10 mouse cellular contexts compared by ENCODE assay signal in the genomic region with DNA sequence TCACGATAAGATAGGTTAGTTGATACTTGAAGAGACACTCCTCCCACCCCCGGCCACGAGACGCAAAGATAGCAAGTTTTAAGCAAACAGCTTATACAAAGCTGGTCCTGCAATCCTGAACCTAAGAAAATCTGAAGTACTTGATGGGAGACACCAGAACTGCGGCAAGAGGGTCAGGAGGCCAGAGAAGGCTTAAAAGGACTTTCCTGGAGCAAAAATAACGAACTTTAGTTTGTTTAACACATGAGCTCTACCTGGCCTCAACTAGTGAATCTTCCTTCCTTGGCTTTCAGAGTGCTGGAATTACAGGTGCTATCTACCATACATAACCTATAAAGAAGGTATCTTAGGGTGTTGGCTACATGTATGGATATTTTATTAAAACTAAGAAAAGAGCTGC. TPM values are rescaled to one million over a fixed set of nuclear protein-coding genes. Genes with fewer than 3 reads are reported as not detected.
DNase-seq lines count a peak whose midpoint lies in the region; ATAC-seq and TF ChIP-seq lines count a peak whose summit lies in the region.
"Had no signal": no experiment of that assay in that cellular context is flagged by ENCODE, and none has a peak within 500 bp of the region (broad histone marks: within the 10 kb centered on the region; RNA-seq: fewer than 3 reads in every experiment).

No protein-coding gene starts in this region.

- TF ChIP-seq POLR2A in myocyte (IDR thresholded peaks at IDR 0.05; ENCODE audit: insufficient read length, low read depth) = no peak

- no peak for DNase-seq in kidney, postnatal 25 days
- no peak for DNase-seq in T-cell, adult 2 months (ENCODE audit: low spot score)
- no peak for DNase-seq in thymus, postnatal 36 days
- no peak for DNase-seq in kidney, postnatal 4 days

- no peak overlapping the region for H3K27ac ChIP-seq in kidney, embryonic 14.5 days (ENCODE audit: low read depth, low read length)
- no peak overlapping the region for H3K27ac ChIP-seq in limb, embryonic 12.5 days

- H3ac ChIP-seq in myocyte (ENCODE audit: control insufficient read depth, insufficient read length) = no peak overlapping the region

- no peaks in the 10 kb centered on the region for H3K36me3 ChIP-seq in kidney, embryonic 14.5 days (ENCODE audit: control insufficient read depth, insufficient read depth, low read length)
- H3K36me3 ChIP-seq in limb, embryonic 12.5 days = no peaks in the 10 kb centered on the region
- H3K36me3 ChIP-seq in myocyte (ENCODE audit: control insufficient read depth, insufficient read depth) = no peaks in the 10 kb centered on the region

- no peaks in the 10 kb centered on the region for H3K9me3 ChIP-seq in kidney, embryonic 14.5 days (ENCODE audit: control insufficient read depth, low read length)
- no peaks in the 10 kb centered on the region for H3K9me3 ChIP-seq in limb, embryonic 12.5 days

- ATAC-seq in kidney, embryonic 14.5 days (ENCODE audit: low FRiP score, low TSS enrichment) = no peak
- ATAC-seq in erythroid progenitor cell, adult 5-6 weeks (replicated peaks; ENCODE audit: low FRiP score, poor library complexity, severe bottlenecking) = peak; percentile 0; the same call in 1 of the 2 replicates
- ATAC-seq in limb, embryonic 12.5 days (ENCODE audit: insufficient number of reproducible peaks, insufficient read depth, low FRiP score, low TSS enrichment, low read depth) = no peak

- H3K4me1 ChIP-seq in kidney, embryonic 14.5 days (ENCODE audit: control insufficient read depth, insufficient read depth, low read length) = peaks cover 13% of the 10 kb centered on the region
- H3K4me1 ChIP-seq in limb, embryonic 12.5 days (replicated peaks) = peaks cover 36% of the 10 kb centered on the region

- H3K4me2 ChIP-seq in kidney, embryonic 14.5 days (replicated peaks; ENCODE audit: low read depth, low read length) = peak overlapping the region; percentile 100; the same call in 1 of the 2 replicates
- peak overlapping the region; percentile 100 for H3K4me2 ChIP-seq in limb, embryonic 12.5 days
- H3K4me2 ChIP-seq in myocyte (ENCODE audit: low read depth) = peak overlapping the region; percentile 90

- H3K27me3 ChIP-seq in kidney, embryonic 14.5 days (ENCODE audit: control insufficient read depth, insufficient read depth, low read length) = peaks cover 9% of the 10 kb centered on the region; the same call in 1 of the 2 replicates
- H3K27me3 ChIP-seq in limb, embryonic 12.5 days = peaks cover 18% of the 10 kb centered on the region
- H3K27me3 ChIP-seq in myocyte (ENCODE audit: control insufficient read depth, insufficient read depth, insufficient read length) = peaks cover 41% of the 10 kb centered on the region

- 16% methylated on average over 6 of the region's 6 CpGs for WGBS in kidney, embryonic 14.5 days
- WGBS in limb, embryonic 12.5 days = 21% methylated on average over 6 of the region's 6 CpGs

- H3K79me2 ChIP-seq in myocyte (ENCODE audit: control insufficient read depth, insufficient read depth) = no peaks in the 10 kb centered on the region

- H3K4me3 ChIP-seq in kidney, embryonic 14.5 days (ENCODE audit: low read length) = peak overlapping the region; percentile 56
- H3K4me3 ChIP-seq in limb, embryonic 12.5 days (replicated peaks) = peak overlapping the region; percentile 19
- H3K4me3 ChIP-seq in myocyte = no peak overlapping the region

- H3K9ac ChIP-seq in kidney, embryonic 14.5 days (ENCODE audit: low read depth, low read length) = no peak overlapping the region
- no peak overlapping the region for H3K9ac ChIP-seq in limb, embryonic 12.5 days (replicated peaks)

TF ChIP-seq in myocyte, 11 proteins besides CTCF, POLR2A, EP300 and RAD21:
- no peak for TF ChIP-seq E2F4 (IDR thresholded peaks at IDR 0.05; ENCODE audit: insufficient read depth)
- no peak for TF ChIP-seq USF1 (IDR thresholded peaks at IDR 0.05; ENCODE audit: low read depth)
- no peak for TF ChIP-seq SRF (IDR thresholded peaks at IDR 0.05; ENCODE audit: control insufficient read depth, insufficient read length, low read depth)
- no peak for TF ChIP-seq CEBPB (IDR thresholded peaks at IDR 0.05; ENCODE audit: insufficient read depth, poor library complexity, severe bottlenecking)
- no peak for TF ChIP-seq MAX (IDR thresholded peaks at IDR 0.05; ENCODE audit: low read depth)
- no peak for TF ChIP-seq POLR2AphosphoS2 (IDR thresholded peaks at IDR 0.05; ENCODE audit: insufficient read length, low read depth)

RNA-seq across cellular contexts. Expression of gene Ybx2, which starts 0.9 kb away (rescaled TPM):
- polyA plus RNA-seq in kidney, embryonic 14.5 days (2014; fragmentation: Nextera tagmentation; extraction: Ambion mirVana) = 10.1 and 10.7 TPM in 2 replicates
- not detected in 2 replicates for total RNA-seq in erythroid progenitor cell, adult 5-6 weeks (2015; ENCODE audit: low replicate concordance)
- total RNA-seq in erythroid progenitor cell, adult 5-6 weeks (2017; ENCODE audit: low replicate concordance) = 3.9 TPM in 1 of 2 replicates, not detected in the other
- polyA plus RNA-seq in limb, embryonic 12.5 days (2016; fragmentation: Nextera tagmentation; extraction: Ambion mirVana) = 14.0 and 15.5 TPM in 2 replicates
- 0.12 TPM for polyA plus RNA-seq in myocyte (2012; fragmentation: generic; extraction: Trizol)
- total RNA-seq: neutrophil, adult 5-6 weeks had no signal

RNA-seq across cellular contexts. Expression of gene Eif5a, which starts 12.9 kb away (rescaled TPM):
- polyA plus RNA-seq in kidney, embryonic 14.5 days (2014; fragmentation: Nextera tagmentation; extraction: Ambion mirVana) = 2,108 and 2,169 TPM in 2 replicates
- 394 and 471 TPM in 2 replicates for total RNA-seq in erythroid progenitor cell, adult 5-6 weeks (2015; ENCODE audit: low replicate concordance)
- total RNA-seq in erythroid progenitor cell, adult 5-6 weeks (2017; ENCODE audit: low replicate concordance) = 246 and 254 TPM in 2 replicates
- polyA plus RNA-seq in limb, embryonic 12.5 days (2016; fragmentation: Nextera tagmentation; extraction: Ambion mirVana) = 1,762 and 1,851 TPM in 2 replicates
- 1,243 TPM for polyA plus RNA-seq in myocyte (2012; fragmentation: generic; extraction: Trizol)

RNA-seq across cellular contexts. Expression of gene Slc2a4, which starts 13.3 kb away (rescaled TPM):
- polyA plus RNA-seq in kidney, embryonic 14.5 days (2014; fragmentation: Nextera tagmentation; extraction: Ambion mirVana) = 11.7 and 14.1 TPM in 2 replicates
- 94.7 and 103 TPM in 2 replicates for total RNA-seq in erythroid progenitor cell, adult 5-6 weeks (2015; ENCODE audit: low replicate concordance)
- total RNA-seq in erythroid progenitor cell, adult 5-6 weeks (2017; ENCODE audit: low replicate concordance) = 246 and 613 TPM in 2 replicates
- polyA plus RNA-seq in limb, embryonic 12.5 days (2016; fragmentation: Nextera tagmentation; extraction: Ambion mirVana) = 34.1 and 35.7 TPM in 2 replicates
- polyA plus RNA-seq in myocyte (2012; fragmentation: generic; extraction: Trizol) = 14.1 TPM
- total RNA-seq: neutrophil, adult 5-6 weeks had no signal

RNA-seq across cellular contexts. Expression of gene Gps2, which starts 21.0 kb away (rescaled TPM):
- polyA plus RNA-seq in kidney, embryonic 14.5 days (2014; fragmentation: Nextera tagmentation; extraction: Ambion mirVana) = 73.4 and 82.0 TPM in 2 replicates
- 268 and 359 TPM in 2 replicates for total RNA-seq in erythroid progenitor cell, adult 5-6 weeks (2015; ENCODE audit: low replicate concordance)
- 130 and 161 TPM in 2 replicates for total RNA-seq in erythroid progenitor cell, adult 5-6 weeks (2017; ENCODE audit: low replicate concordance)
- 92.0 and 93.5 TPM in 2 replicates for polyA plus RNA-seq in limb, embryonic 12.5 days (2016; fragmentation: Nextera tagmentation; extraction: Ambion mirVana)
- polyA plus RNA-seq in myocyte (2012; fragmentation: generic; extraction: Trizol) = 38.0 TPM

RNA-seq across cellular contexts. Expression of gene Cldn7, which starts 29.9 kb away (rescaled TPM):
- polyA plus RNA-seq in kidney, embryonic 14.5 days (2014; fragmentation: Nextera tagmentation; extraction: Ambion mirVana) = 117 and 132 TPM in 2 replicates
- total RNA-seq in erythroid progenitor cell, adult 5-6 weeks (2015; ENCODE audit: low replicate concordance) = not detected in 2 replicates
- total RNA-seq in erythroid progenitor cell, adult 5-6 weeks (2017; ENCODE audit: low replicate concordance) = not detected in 2 replicates
- 15.7 and 18.1 TPM in 2 replicates for polyA plus RNA-seq in limb, embryonic 12.5 days (2016; fragmentation: Nextera tagmentation; extraction: Ambion mirVana)
- polyA plus RNA-seq in myocyte (2012; fragmentation: generic; extraction: Trizol) = not detected
- total RNA-seq: left cerebral cortex, adult 8-10 months had no signal
